Mouse (Mus musculus) heart, embryonic 12.5 days (tissue): Measurements from ENCODE around the gene Lmod3. TPM values are rescaled to one million over a fixed set of nuclear protein-coding genes. Genes with fewer than 3 reads are reported as not detected.

Experiments used
- ATAC-seq: fragments of 200-750 bp; cut with Nextera tagmentation; 2 replicates; pipeline ENCODE4 v1.8.0; 2017; ENCODE audit warnings: moderate TSS enrichment, moderate library complexity; ENCODE audit not compliant: insufficient number of reproducible peaks, low FRiP score
- H3K27ac ChIP-seq: fragments of 300-500 bp; sonication (generic); 2 replicates; pipeline ENCODE4 v1.5.1; 2016; ENCODE audit warnings: mild to moderate bottlenecking, moderate library complexity; ENCODE audit not compliant: poor library complexity, severe bottlenecking
- H3K27me3 ChIP-seq: fragments of 300-500 bp; sonication (generic); replicated peaks from 2 replicates; pipeline ENCODE4 v1.6.1; 2016; ENCODE audit warnings: mild to moderate bottlenecking, moderate library complexity
- H3K36me3 ChIP-seq: fragments of 300-500 bp; sonication (generic); 2 replicates; pipeline ENCODE4 v1.6.1; 2016; ENCODE audit warnings: mild to moderate bottlenecking, moderate library complexity
- H3K4me1 ChIP-seq: fragments of 300-500 bp; sonication (generic); replicated peaks from 2 replicates; pipeline ENCODE4 v1.6.1; 2016; ENCODE audit warnings: mild to moderate bottlenecking
- H3K4me2 ChIP-seq: fragments of 300-500 bp; sonication (generic); 2 replicates; pipeline ENCODE4 v1.6.1; 2016; ENCODE audit warnings: mild to moderate bottlenecking, moderate library complexity
- H3K4me3 ChIP-seq: fragments of 300-500 bp; sonication (generic); 2 replicates; pipeline ENCODE4 v1.5.1; 2016; ENCODE audit warnings: mild to moderate bottlenecking
- H3K9ac ChIP-seq: fragments of 300-500 bp; sonication (generic); 2 replicates; pipeline ENCODE4 v1.6.1; 2016; ENCODE audit warnings: mild to moderate bottlenecking, moderate library complexity
- H3K9me3 ChIP-seq: fragments of 300-500 bp; sonication (generic); replicated peaks from 2 replicates; pipeline ENCODE4 v1.6.1; 2016; ENCODE audit warnings: mild to moderate bottlenecking, moderate library complexity
- WGBS: fragments of 180-500 bp; shearing (Covaris S2); methylation state at CpG from one replicate; pipeline ENCODE4 v1.1.7; 2016; 5-methylcytosine and 5-hydroxymethylcytosine counted together
- polyA plus RNA-seq: library from polyadenylated mRNA; unstranded; fragments of >200 nt; fragmentation: Nextera tagmentation; extraction: Ambion mirVana; gene quantifications from 2 replicates; pipeline ENCODE4 v1.2.1, GENCODE M21; 2016

The Lmod3 gene
- polyA plus RNA-seq, 1 experiment from 2014 or later = 18.0 TPM

GRCm38 (mm10) chr6:97291159-97291908 is 38.8 kb upstream of the Lmod3 start:
- no peak for ATAC-seq
- Histone ChIP-seq H3K9me3 (no peaks in the 10 kb centered on the region), H3K4me1 (peaks cover 31% of the 10 kb centered on the region), H3K4me3 (no peak overlapping the region), H3K36me3 (peaks cover 40% of the 10 kb centered on the region), H3K27me3 (no peaks in the 10 kb centered on the region), H3K4me2 (no peak overlapping the region), H3K27ac (peak overlapping the region; percentile 36; the same call in 1 of the 2 replicates), H3K9ac (no peak overlapping the region)
- WGBS = 61% methylated on average over 21 of the region's 21 CpGs

- ATAC-seq = no peak
- Histone ChIP-seq H3K9me3 (no peaks in the 10 kb centered on the region), H3K4me3 (no peak overlapping the region), H3K27ac (peak overlapping the region; percentile 36; the same call in 1 of the 2 replicates), H3K27me3 (no peaks in the 10 kb centered on the region), H3K36me3 (peaks cover 40% of the 10 kb centered on the region), H3K9ac (no peak overlapping the region), H3K4me2 (no peak overlapping the region), H3K4me1 (peaks cover 31% of the 10 kb centered on the region)
- 65% methylated on average over 3 of the region's 3 CpGs for WGBS
Observed at GRCm38 (mm10) chr6:97290687-97291086, 38.1 kb upstream of the Lmod3 start.

GRCm38 (mm10) chr6:97289838-97290237 is 37.3 kb upstream of the Lmod3 start:
- no peak for ATAC-seq
- Histone ChIP-seq H3K36me3 (peaks cover 33% of the 10 kb centered on the region), H3K27ac (no peak overlapping the region), H3K9ac (no peak overlapping the region), H3K9me3 (no peaks in the 10 kb centered on the region), H3K4me2 (no peak overlapping the region), H3K27me3 (no peaks in the 10 kb centered on the region), H3K4me3 (no peak overlapping the region), H3K4me1 (peaks cover 24% of the 10 kb centered on the region)
- WGBS = 84% methylated on average over 4 of the region's 4 CpGs

GRCm38 (mm10) chr6:97289316-97289820 is 36.8 kb upstream of the Lmod3 start:
- 58% methylated on average over 10 of the region's 10 CpGs for WGBS
- Histone ChIP-seq H3K27ac (no peak overlapping the region), H3K36me3 (peaks cover 33% of the 10 kb centered on the region)

GRCm38 (mm10) chr6:97288047-97288855 is 35.7 kb upstream of the Lmod3 start:
- Histone ChIP-seq H3K4me2 (no peak overlapping the region), H3K4me3 (no peak overlapping the region), H3K27me3 (no peaks in the 10 kb centered on the region), H3K27ac (no peak overlapping the region), H3K4me1 (peaks cover 21% of the 10 kb centered on the region), H3K9ac (no peak overlapping the region), H3K36me3 (peaks cover 27% of the 10 kb centered on the region), H3K9me3 (no peaks in the 10 kb centered on the region)
- WGBS = 76% methylated on average over 19 of the region's 19 CpGs
- ATAC-seq = no peak

More at GRCm38 (mm10) chr6:97289316-97289820, 36.8 kb upstream of the Lmod3 start:
- Histone ChIP-seq H3K9ac (no peak overlapping the region), H3K9me3 (no peaks in the 10 kb centered on the region), H3K27me3 (no peaks in the 10 kb centered on the region), H3K4me1 (peaks cover 19% of the 10 kb centered on the region), H3K4me2 (no peak overlapping the region), H3K4me3 (no peak overlapping the region)
- ATAC-seq = no peak

GRCm38 (mm10) chr6:97286332-97286731 is 33.8 kb upstream of the Lmod3 start:
- Histone ChIP-seq H3K9me3 (no peaks in the 10 kb centered on the region), H3K4me1 (peaks cover 18% of the 10 kb centered on the region), H3K27ac (no peak overlapping the region), H3K27me3 (no peaks in the 10 kb centered on the region), H3K4me3 (no peak overlapping the region), H3K4me2 (no peak overlapping the region), H3K9ac (no peak overlapping the region), H3K36me3 (peaks cover 20% of the 10 kb centered on the region)
- 85% methylated on average over 5 of the region's 5 CpGs for WGBS
- no peak for ATAC-seq

GRCm38 (mm10) chr6:97283676-97284075 is 31.1 kb upstream of the Lmod3 start:
- WGBS = 88% methylated on average over 1 of the region's 1 CpGs
- Histone ChIP-seq H3K9me3 (no peaks in the 10 kb centered on the region), H3K4me1 (peaks cover 11% of the 10 kb centered on the region), H3K36me3 (peaks cover 20% of the 10 kb centered on the region), H3K4me3 (no peak overlapping the region), H3K27me3 (no peaks in the 10 kb centered on the region), H3K27ac (no peak overlapping the region), H3K9ac (no peak overlapping the region), H3K4me2 (no peak overlapping the region)
- ATAC-seq = no peak

GRCm38 (mm10) chr6:97278878-97279277 is 26.3 kb upstream of the Lmod3 start:
- no peak overlapping the region for H3K4me2 ChIP-seq
- no peak overlapping the region for H3K27ac ChIP-seq
- WGBS = 45% methylated on average over 6 of the region's 6 CpGs
- no peak overlapping the region for H3K9ac ChIP-seq
- no peaks in the 10 kb centered on the region for H3K27me3 ChIP-seq
- no peaks in the 10 kb centered on the region for H3K9me3 ChIP-seq
- no peak for ATAC-seq
- no peaks in the 10 kb centered on the region for H3K36me3 ChIP-seq
- no peak overlapping the region for H3K4me3 ChIP-seq
- H3K4me1 ChIP-seq = peaks cover 28% of the 10 kb centered on the region

GRCm38 (mm10) chr6:97278014-97278787 is 25.6 kb upstream of the Lmod3 start:
- H3K4me2 ChIP-seq = peak overlapping the region; percentile 66
- no peaks in the 10 kb centered on the region for H3K27me3 ChIP-seq
- peak overlapping the region; percentile 20 for H3K4me3 ChIP-seq
- H3K27ac ChIP-seq = 0 out of 2 replicates have a peak overlapping the region, but pooled peaks have one; percentile 14
- peak; percentile 59; the same call in 1 of the 2 replicates for ATAC-seq
- peak overlapping the region; percentile 38 for H3K9ac ChIP-seq
- 3% methylated on average over 19 of the region's 19 CpGs for WGBS
- H3K4me1 ChIP-seq = peaks cover 26% of the 10 kb centered on the region
- no peaks in the 10 kb centered on the region for H3K36me3 ChIP-seq
- no peaks in the 10 kb centered on the region for H3K9me3 ChIP-seq

- WGBS = 46% methylated on average over 5 of the region's 5 CpGs
- H3K36me3 ChIP-seq = no peaks in the 10 kb centered on the region
- H3K27ac ChIP-seq = no peak overlapping the region
- H3K9ac ChIP-seq = no peak overlapping the region
- H3K4me3 ChIP-seq = no peak overlapping the region
- no peaks in the 10 kb centered on the region for H3K9me3 ChIP-seq
- no peak for ATAC-seq
- H3K4me2 ChIP-seq = no peak overlapping the region
- H3K4me1 ChIP-seq = peaks cover 29% of the 10 kb centered on the region
- H3K27me3 ChIP-seq = no peaks in the 10 kb centered on the region
Observed at GRCm38 (mm10) chr6:97276890-97277497, 24.4 kb upstream of the Lmod3 start.
